Mouse (Mus musculus) heart, embryonic 11.5 days (tissue): ENCODE data around the gene Muc3a. TPM values are rescaled to one million over a fixed set of nuclear protein-coding genes. Genes with fewer than 3 reads are reported as not detected.

ENCODE experiments used
- ATAC-seq: fragments of 200-750 bp; cut with Nextera tagmentation; replicated peaks from 2 replicates; pipeline ENCODE4 v1.8.0; 2017; ENCODE audit warnings: moderate library complexity; ENCODE audit not compliant: insufficient number of reproducible peaks, low FRiP score, low TSS enrichment
- H3K27ac ChIP-seq: fragments of 300-500 bp; sonication (generic); 2 replicates; pipeline ENCODE4 v1.5.1; 2014; ENCODE audit warnings: mild to moderate bottlenecking, low read depth, low read length
- H3K27me3 ChIP-seq: fragments of 300-500 bp; sonication (generic); 2 replicates; pipeline ENCODE4 v1.6.1; 2014; ENCODE audit warnings: mild to moderate bottlenecking, low read length, mixed read lengths; ENCODE audit not compliant: control insufficient read depth, insufficient read depth
- H3K36me3 ChIP-seq: fragments of 300-500 bp; sonication (generic); 2 replicates; pipeline ENCODE4 v1.6.1; 2014; ENCODE audit warnings: mild to moderate bottlenecking, low read length, moderate library complexity, mixed read lengths; ENCODE audit not compliant: control insufficient read depth, insufficient read depth
- H3K4me1 ChIP-seq: fragments of 300-500 bp; sonication (generic); 2 replicates; pipeline ENCODE4 v1.6.1; 2014; ENCODE audit warnings: low read length; ENCODE audit not compliant: control insufficient read depth, insufficient read depth
- H3K4me2 ChIP-seq: fragments of 300-500 bp; sonication (generic); 2 replicates; pipeline ENCODE4 v1.6.1; 2014; ENCODE audit warnings: mild to moderate bottlenecking, moderate library complexity
- H3K4me3 ChIP-seq: fragments of 300-500 bp; sonication (generic); 2 replicates; pipeline ENCODE4 v1.5.1; 2014; ENCODE audit warnings: low read depth, low read length
- H3K9ac ChIP-seq: fragments of 300-500 bp; sonication (generic); 2 replicates; pipeline ENCODE4 v1.6.1; 2014; ENCODE audit warnings: mild to moderate bottlenecking, low read depth, low read length, moderate library complexity
- H3K9me3 ChIP-seq: fragments of 300-500 bp; sonication (generic); replicated peaks from 2 replicates; pipeline ENCODE4 v1.6.1; 2016; ENCODE audit warnings: low read length; ENCODE audit not compliant: control insufficient read depth
- WGBS: fragments of 180-500 bp; shearing (Covaris S2); extraction: QIAGEN DNeasy Blood & Tissue Kit; methylation state at CpG from one replicate; pipeline ENCODE4 v1.1.7; 2014; ENCODE audit not compliant: insufficient replicate concordance; 5-methylcytosine and 5-hydroxymethylcytosine counted together
- polyA plus RNA-seq: library from polyadenylated mRNA; unstranded; fragments of >200 nt; fragmentation: Nextera tagmentation; extraction: Ambion mirVana; gene quantifications from 2 replicates; pipeline ENCODE4 v1.2.1, GENCODE M21; 2014

Muc3a gene
- polyA plus RNA-seq, 1 experiment from 2014 or later = 0.27 TPM

DNA sequence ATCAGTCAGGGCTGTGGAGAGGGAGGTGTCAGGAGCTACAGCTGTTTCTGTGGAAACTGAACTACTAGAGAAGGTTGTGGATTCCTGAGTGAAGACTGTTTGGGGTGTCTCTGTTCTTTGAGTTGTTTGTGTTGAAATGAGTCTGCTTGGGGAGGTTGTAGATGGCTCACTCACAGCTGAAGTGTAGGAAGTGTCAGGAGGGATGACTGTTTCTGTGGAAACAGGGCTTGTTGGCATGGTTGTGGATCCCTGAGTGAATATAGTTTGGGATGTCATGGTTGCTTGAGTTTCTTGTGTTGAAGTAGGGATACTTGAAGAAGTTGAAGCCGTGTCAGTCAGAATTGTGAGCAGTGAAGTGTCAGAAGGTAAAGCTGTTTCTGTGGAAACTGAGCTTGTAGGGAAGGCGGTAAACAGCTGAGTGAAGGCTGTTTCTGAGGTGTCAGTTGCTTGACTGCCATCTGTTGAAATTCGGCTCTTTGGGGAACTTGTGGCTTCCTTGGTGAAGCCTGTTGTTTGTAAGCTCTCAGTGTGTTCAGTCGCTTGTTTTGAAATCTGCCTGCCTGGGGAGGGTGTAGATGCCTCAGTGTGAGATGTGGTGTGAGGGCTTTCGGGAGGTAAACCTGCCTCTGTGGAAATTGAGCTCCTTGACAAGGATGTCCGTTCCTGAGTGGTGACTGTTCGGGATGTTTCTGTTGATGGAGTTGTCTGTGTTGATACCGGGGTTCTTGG lies 32.4 kb downstream of the Muc3a start:
- Histone ChIP-seq H3K27me3 (peaks cover 6% of the 10 kb centered on the region), H3K4me3 (no peak overlapping the region), H3K9ac (no peak overlapping the region), H3K4me1 (no peaks in the 10 kb centered on the region), H3K4me2 (no peak overlapping the region), H3K27ac (no peak overlapping the region), H3K36me3 (no peaks in the 10 kb centered on the region), H3K9me3 (no peaks in the 10 kb centered on the region)
- 70% methylated on average over 8 of the region's 8 CpGs for WGBS
- no peak for ATAC-seq

- Histone ChIP-seq H3K4me3 (no peak overlapping the region), H3K9ac (no peak overlapping the region), H3K4me2 (no peak overlapping the region), H3K36me3 (no peaks in the 10 kb centered on the region), H3K27ac (no peak overlapping the region), H3K27me3 (peaks cover 4% of the 10 kb centered on the region), H3K4me1 (no peaks in the 10 kb centered on the region), H3K9me3 (no peaks in the 10 kb centered on the region)
- no peak for ATAC-seq
- WGBS = 72% methylated on average over 6 of the region's 6 CpGs
These were observed 38.2 kb downstream of the Muc3a start for GRCm38 (mm10) chr5:137173967-137174366.

DNA sequence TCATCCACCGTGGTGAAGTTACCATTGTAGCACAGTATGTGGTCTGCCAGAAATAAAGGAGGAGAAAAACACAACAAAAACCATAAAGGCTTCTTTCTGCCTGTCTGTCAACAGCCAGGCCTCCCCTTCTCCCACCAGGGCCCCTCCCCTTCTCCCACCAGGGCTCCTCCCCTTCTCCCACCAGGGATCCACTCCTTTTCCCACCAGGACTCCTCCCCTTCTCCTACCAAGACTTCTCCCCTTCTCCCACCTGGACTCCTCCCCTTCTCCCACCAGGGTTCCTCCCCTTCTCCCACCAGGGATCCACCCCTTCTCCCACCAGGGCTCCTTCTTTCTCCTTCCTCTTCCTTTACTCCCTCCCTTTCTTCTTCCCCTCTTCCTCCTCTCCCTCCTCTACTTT lies 39.6 kb downstream of the Muc3a start:
- Histone ChIP-seq H3K36me3 (no peaks in the 10 kb centered on the region), H3K9ac (no peak overlapping the region), H3K4me1 (no peaks in the 10 kb centered on the region), H3K27me3 (peaks cover 4% of the 10 kb centered on the region), H3K4me3 (no peak overlapping the region), H3K9me3 (no peaks in the 10 kb centered on the region), H3K27ac (no peak overlapping the region), H3K4me2 (no peak overlapping the region)
- WGBS = 23% methylated on average over 1 of the region's 1 CpGs
- no peak for ATAC-seq

- no peak for ATAC-seq
- Histone ChIP-seq H3K4me3 (no peak overlapping the region), H3K9ac (no peak overlapping the region), H3K27me3 (peaks cover 7% of the 10 kb centered on the region), H3K9me3 (no peaks in the 10 kb centered on the region), H3K36me3 (no peaks in the 10 kb centered on the region), H3K4me1 (no peaks in the 10 kb centered on the region), H3K4me2 (no peak overlapping the region), H3K27ac (no peak overlapping the region)
- WGBS = 75% methylated on average over 7 of the region's 7 CpGs
These were observed 40.7 kb downstream of the Muc3a start for GRCm38 (mm10) chr5:137171478-137171877.

DNA sequence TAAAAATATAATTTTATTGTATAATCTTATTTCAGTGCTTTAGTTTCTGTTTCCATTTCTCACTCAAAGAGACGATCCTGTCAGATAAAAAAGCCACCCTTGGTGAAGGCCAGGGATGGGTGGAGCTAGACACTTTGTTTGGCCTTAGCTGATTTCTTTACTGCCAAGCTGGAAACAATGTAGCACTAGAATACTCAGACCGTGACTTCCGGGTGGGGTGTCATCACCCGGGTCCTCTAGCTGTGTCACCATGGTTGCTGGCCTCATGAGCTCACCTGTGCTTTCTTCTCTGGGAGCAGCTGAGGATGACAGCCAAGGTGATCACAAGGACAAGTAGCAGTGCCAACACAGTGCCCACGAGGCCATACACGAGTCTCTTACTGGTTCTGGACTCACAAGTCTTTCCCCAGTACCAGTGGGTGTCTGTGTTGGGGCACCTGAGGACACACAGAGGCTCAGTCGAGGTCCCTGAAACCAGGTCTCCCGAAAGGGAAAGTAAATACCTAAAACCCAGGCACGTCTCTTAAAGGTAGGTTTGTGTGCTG lies 41.3 kb downstream of the Muc3a start:
- 68% methylated on average over 9 of the region's 9 CpGs for WGBS
- no peak overlapping the region for H3K4me2 ChIP-seq
- no peaks in the 10 kb centered on the region for H3K36me3 ChIP-seq
- no peaks in the 10 kb centered on the region for H3K9me3 ChIP-seq
- H3K4me3 ChIP-seq = no peak overlapping the region
- no peak overlapping the region for H3K9ac ChIP-seq
- H3K27ac ChIP-seq = no peak overlapping the region
- peaks cover 7% of the 10 kb centered on the region for H3K27me3 ChIP-seq
- no peak for ATAC-seq
- H3K4me1 ChIP-seq = no peaks in the 10 kb centered on the region

DNA sequence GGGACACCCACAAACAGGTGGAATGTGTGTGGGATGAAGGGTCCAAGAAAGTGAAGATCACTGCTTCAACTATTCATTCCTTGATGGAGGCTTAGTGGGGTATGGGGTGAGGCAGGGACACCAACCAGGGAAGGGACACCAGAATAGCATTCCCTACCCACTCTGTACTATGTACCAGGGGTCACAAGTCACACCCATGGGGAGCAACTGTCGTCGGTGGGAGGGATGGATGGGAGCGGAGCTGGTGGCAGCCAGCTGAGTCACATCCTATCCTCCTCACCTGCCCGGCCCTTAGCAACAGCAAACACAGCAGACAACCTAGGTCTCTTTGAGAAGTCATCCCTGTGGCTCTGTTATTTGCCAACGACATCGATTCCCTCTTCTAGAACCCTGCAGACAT lies 44.6 kb downstream of the Muc3a start:
- H3K9me3 ChIP-seq = no peaks in the 10 kb centered on the region

GRCm38 (mm10) chr5:137166012-137166411 lies 46.2 kb downstream of the Muc3a start:
- no peak for ATAC-seq
- Histone ChIP-seq H3K9ac (no peak overlapping the region), H3K4me2 (no peak overlapping the region), H3K9me3 (no peaks in the 10 kb centered on the region), H3K4me3 (no peak overlapping the region), H3K36me3 (no peaks in the 10 kb centered on the region), H3K27ac (no peak overlapping the region), H3K27me3 (peaks cover 8% of the 10 kb centered on the region; the same call in 1 of the 2 replicates), H3K4me1 (no peaks in the 10 kb centered on the region)
- WGBS = 63% methylated on average over 9 of the region's 9 CpGs

More for the DNA sequence above, 44.6 kb downstream of the Muc3a start:
- no peak overlapping the region for H3K4me2 ChIP-seq
- no peak for ATAC-seq
- H3K27me3 ChIP-seq = peaks cover 12% of the 10 kb centered on the region
- WGBS = 69% methylated on average over 6 of the region's 6 CpGs
- no peaks in the 10 kb centered on the region for H3K36me3 ChIP-seq
- no peaks in the 10 kb centered on the region for H3K4me1 ChIP-seq
- no peak overlapping the region for H3K4me3 ChIP-seq
- no peak overlapping the region for H3K9ac ChIP-seq
- H3K27ac ChIP-seq = no peak overlapping the region

DNA sequence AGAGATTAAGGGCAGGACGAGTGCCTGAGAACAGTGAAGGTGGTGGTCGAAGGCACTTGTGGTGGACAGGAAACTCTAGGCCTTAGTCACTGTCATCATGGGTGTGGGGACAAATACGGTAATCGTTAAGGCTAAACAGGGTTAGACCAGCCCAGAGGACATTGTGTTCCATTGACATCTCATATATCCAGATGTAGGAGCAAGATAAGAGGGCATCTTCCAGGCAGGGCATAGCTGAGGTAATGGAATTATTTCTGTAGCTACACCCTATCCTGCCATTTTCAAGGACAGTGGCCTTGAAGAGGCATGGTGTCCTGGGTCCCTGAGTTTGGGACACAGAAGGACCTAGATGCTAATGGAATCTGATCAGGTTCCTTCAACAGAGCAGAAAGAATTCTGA lies 50.3 kb downstream of the Muc3a start:
- Histone ChIP-seq H3K27ac (no peak overlapping the region), H3K4me1 (no peaks in the 10 kb centered on the region), H3K9me3 (no peaks in the 10 kb centered on the region), H3K4me3 (no peak overlapping the region), H3K27me3 (peaks cover 5% of the 10 kb centered on the region; the same call in 1 of the 2 replicates), H3K36me3 (no peaks in the 10 kb centered on the region), H3K4me2 (no peak overlapping the region), H3K9ac (no peak overlapping the region)
- WGBS = 66% methylated on average over 4 of the region's 4 CpGs
- ATAC-seq = no peak

- H3K27ac ChIP-seq = no peak overlapping the region
These were observed 52.7 kb downstream of the Muc3a start for GRCm38 (mm10) chr5:137159461-137159860.

More at GRCm38 (mm10) chr5:137159461-137159860, 52.7 kb downstream of the Muc3a start:
- H3K9ac ChIP-seq = no peak overlapping the region
- no peak overlapping the region for H3K4me2 ChIP-seq
- no peaks in the 10 kb centered on the region for H3K9me3 ChIP-seq
- WGBS = 26% methylated on average over 11 of the region's 11 CpGs
- H3K36me3 ChIP-seq = no peaks in the 10 kb centered on the region
- no peaks in the 10 kb centered on the region for H3K27me3 ChIP-seq
- H3K4me3 ChIP-seq = no peak overlapping the region
- no peak for ATAC-seq
- no peaks in the 10 kb centered on the region for H3K4me1 ChIP-seq
